Mouse (Mus musculus) heart, postnatal 36 days (tissue): Measurements from ENCODE around the gene Atp23. TPM values are rescaled to one million over a fixed set of nuclear protein-coding genes. Genes with fewer than 3 reads are reported as not detected.
"Not testable (repeated sequence)": the region's sequence is repeated elsewhere in the genome, so short reads cannot be mapped to it uniquely, and the experiment has no call there.

ENCODE experiments used
- DNase-seq, 2 experiments: peaks; one replicate each; pipeline ENCODE4 v3.0.0; 2021 to 2022
- intact Hi-C: fragments of 180-260 bp; cut with DNase I; formaldehyde crosslinking; loops from one replicate; pipeline ENCODE4 v1.15.1; 2025
- total RNA-seq, 2 experiments: library from RNA; stranded (reverse); gene quantifications; 2 replicates each; pipeline ENCODE4 v1.2.3; 2021

Atp23 gene
- total RNA-seq, 2 experiments from 2014 or later = 3.6 to 4.4 TPM

DNA sequence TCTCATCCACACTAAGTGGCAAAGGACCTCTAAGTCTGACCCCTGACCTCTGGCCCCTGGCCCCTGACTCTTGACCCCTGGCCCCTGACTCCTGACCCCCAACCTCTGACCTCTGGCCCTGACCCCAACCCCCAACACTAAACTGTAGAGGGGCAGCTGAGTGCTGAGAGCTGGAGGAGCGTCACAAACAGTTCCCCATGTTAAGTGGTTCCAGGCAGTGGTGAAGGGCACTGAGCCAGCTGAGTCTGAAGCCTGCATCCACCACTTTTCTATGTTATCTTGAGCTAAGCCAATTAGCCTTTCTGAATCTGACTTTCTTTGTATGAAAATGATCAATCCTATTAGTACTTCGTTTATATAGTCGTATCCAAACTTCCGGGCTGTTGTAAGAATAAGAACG, 69.8 kb downstream of the Atp23 start:
- intact Hi-C loops = no loop called here
- DNase-seq = no peak

DNA sequence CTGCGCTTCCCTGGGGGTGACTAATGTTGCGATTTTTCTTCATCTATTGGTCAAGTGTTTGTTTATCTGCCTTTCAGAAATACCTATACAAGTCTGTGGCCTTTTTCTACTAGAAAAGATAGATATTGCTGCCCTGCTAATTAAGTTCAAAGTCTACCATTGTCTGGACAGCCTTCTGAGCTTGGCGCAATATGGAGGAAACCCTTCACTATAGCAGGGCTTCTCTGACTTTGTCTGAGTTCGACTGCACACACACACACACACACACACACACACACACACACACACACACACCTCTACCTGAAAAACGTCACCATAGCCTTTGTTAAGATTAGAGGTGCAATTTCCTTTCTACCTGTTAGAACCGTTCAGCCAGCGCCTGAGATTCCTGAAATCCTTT, 72.5 kb downstream of the Atp23 start:
- DNase-seq = no peak
- intact Hi-C loops = no loop called here

- DNase-seq = no peak
Measured at GRCm38 (mm10) chr10:126827941-126828593, 73.1 kb downstream of the Atp23 start.

DNA sequence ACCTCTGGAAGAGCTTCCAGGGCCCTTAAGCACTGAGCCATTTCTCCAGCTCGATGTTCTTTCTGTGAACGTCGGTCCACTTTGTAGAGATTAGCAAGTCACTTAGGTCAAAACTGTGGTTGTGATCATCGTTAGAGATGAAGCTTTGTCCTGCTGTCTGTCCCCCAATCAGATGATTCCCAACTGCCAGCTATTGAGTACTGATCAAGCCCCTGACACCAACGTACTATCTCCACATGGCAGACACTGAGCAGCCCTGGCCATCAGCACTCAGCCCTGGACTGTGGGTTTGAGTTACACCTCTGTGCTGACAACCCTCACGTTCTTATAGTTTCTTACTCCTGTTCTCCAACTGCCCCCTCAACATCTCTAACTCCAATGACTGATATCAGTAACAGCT, 74.2 kb downstream of the Atp23 start:
- intact Hi-C loops = no loop called here
- DNase-seq = no peak

More at GRCm38 (mm10) chr10:126827941-126828593, 73.1 kb downstream of the Atp23 start:
- intact Hi-C loops = no loop called here

- intact Hi-C loops, DNase-seq: not testable (repeated sequence)
Measured at GRCm38 (mm10) chr10:126826216-126826615, 74.9 kb downstream of the Atp23 start.

DNA sequence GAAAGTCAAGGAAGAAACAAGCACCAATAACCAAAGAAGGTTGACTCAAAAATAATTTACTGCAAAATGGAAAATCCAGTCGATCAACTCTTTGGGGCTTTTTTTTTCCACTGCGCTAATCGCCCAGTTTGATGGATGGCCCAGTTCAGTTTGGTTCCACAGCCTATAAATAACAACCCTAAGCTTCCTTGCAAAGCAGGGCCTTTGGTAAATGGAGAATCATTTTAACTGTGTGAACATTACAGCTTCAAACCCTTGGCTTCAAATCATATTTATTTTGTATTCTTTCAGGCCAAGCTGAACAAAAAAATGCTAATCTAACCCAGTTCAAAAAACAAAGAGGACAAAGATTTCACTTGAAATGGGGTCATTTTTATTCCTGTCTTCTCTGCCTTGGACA, 78.7 kb downstream of the Atp23 start:
- no peak for DNase-seq
- intact Hi-C loops = no loop called here

Other genes starting within 250 kb of the Atp23 start
- gene Ctdsp2, start 77.4 kb upstream of the Atp23 start, total RNA-seq = 100 to 1,000 TPM; 131 to 136 TPM
- under 1 TPM; 0.35 to 0.80 TPM for gene Avil, start 99.4 kb upstream of the Atp23 start, total RNA-seq
- gene Tsfm, start 129.5 kb upstream of the Atp23 start, total RNA-seq = 10 to 100 TPM; 56.1 to 62.2 TPM
- gene Mettl1, start 140.1 kb upstream of the Atp23 start, total RNA-seq = 1 to 10 TPM; 7.7 to 7.9 TPM
- gene Eef1akmt3, start 140.2 kb upstream of the Atp23 start, total RNA-seq = not detected
- under 1 TPM; 0.14 to 0.31 TPM for gene Cyp27b1, start 146.9 kb upstream of the Atp23 start, total RNA-seq
- gene March9, start 158.8 kb upstream of the Atp23 start, total RNA-seq = 1 to 10 TPM; 2.3 to 2.9 TPM
- gene Cdk4, start 162.2 kb upstream of the Atp23 start, total RNA-seq = 10 to 100 TPM; 76.7 to 85.5 TPM
- gene Tspan31, start 168.9 kb upstream of the Atp23 start, total RNA-seq = 10 to 100 TPM; 43.8 to 46.9 TPM
- gene Agap2, start 173.9 kb upstream of the Atp23 start, total RNA-seq = 1 to 10 TPM; 5.6 to 7.0 TPM
- gene Os9, start 219.8 kb upstream of the Atp23 start, total RNA-seq = 10 to 100 TPM; 25.2 to 29.7 TPM